Mouse (Mus musculus) MEL (cell line): ENCODE data around the gene Inpp5e. TPM values are rescaled to one million over a fixed set of nuclear protein-coding genes. Genes with fewer than 3 reads are reported as not detected.

Experiments
- DNase-seq: peaks from one replicate; pipeline ENCODE4 v3.0.0; 2011; ENCODE audit warnings: low read depth, low spot score
- H3K27ac ChIP-seq: 2 replicates; pipeline ENCODE4 v1.5.1; 2012; ENCODE audit warnings: low read depth, mild to moderate bottlenecking, control low read depth, low read length, moderate library complexity; ENCODE audit not compliant: control insufficient read depth
- H3K27me3 ChIP-seq, 2 experiments: fragments of 150-350 bp in 1 of 2; sonication (generic) in 1 of 2; 2 replicates each; pipeline ENCODE4 v1.6.1; 2012; ENCODE audit warnings: low read length in 2 of 2, mild to moderate bottlenecking in 2 of 2, improper control_type of control experiment in 1 of 2, moderate library complexity in 1 of 2; ENCODE audit not compliant: insufficient read depth in 2 of 2, control insufficient read depth in 1 of 2
- H3K36me3 ChIP-seq, 2 experiments: 2 replicates each; pipeline ENCODE4 v1.6.1; 2012 to 2014; ENCODE audit warnings: low read length in 2 of 2, improper control_type of control experiment in 1 of 2, inconsistent platforms in 1 of 2, mild to moderate bottlenecking in 1 of 2; ENCODE audit not compliant: insufficient read depth in 2 of 2, control insufficient read depth in 1 of 2
- H3K4me1 ChIP-seq, 2 experiments: fragments of 150-350 bp in 1 of 2; sonication (generic) in 1 of 2; 2 replicates each; pipeline ENCODE4 v1.6.1; 2012; ENCODE audit warnings: low read length in 2 of 2, improper control_type of control experiment in 1 of 2, mild to moderate bottlenecking in 1 of 2; ENCODE audit not compliant: insufficient read depth in 2 of 2, control insufficient read depth in 1 of 2
- H3K4me3 ChIP-seq, 2 experiments: fragments of 150-350 bp in 1 of 2; sonication (generic) in 1 of 2; 2 replicates each; pipeline ENCODE4 v1.5.1; 2012; ENCODE audit warnings: low read depth in 2 of 2, low read length in 2 of 2, mild to moderate bottlenecking in 2 of 2, moderate library complexity in 2 of 2, control low read depth in 1 of 2, improper control_type of control experiment in 1 of 2; ENCODE audit not compliant: control insufficient read depth in 1 of 2, insufficient read depth in 1 of 2
- H3K79me2 ChIP-seq: 2 replicates; pipeline ENCODE4 v1.6.1; 2012; ENCODE audit warnings: mild to moderate bottlenecking, low read length, moderate library complexity; ENCODE audit not compliant: control insufficient read depth, poor library complexity, insufficient read depth
- H3K9ac ChIP-seq: 2 replicates; pipeline ENCODE4 v1.6.1; 2012; ENCODE audit warnings: low read depth, mild to moderate bottlenecking, control low read depth, low read length, moderate library complexity; ENCODE audit not compliant: control insufficient read depth, poor library complexity, severe bottlenecking
- H3K9me3 ChIP-seq: fragments of 150-350 bp; sonication (generic); replicated peaks from 2 replicates; pipeline ENCODE4 v1.6.1; 2012; ENCODE audit warnings: mild to moderate bottlenecking, low read length, improper control_type of control experiment, moderate library complexity; ENCODE audit not compliant: insufficient read depth
- BHLHE40 ChIP-seq: IDR thresholded peaks from 2 replicates; pipeline ENCODE4 v1.6.1; 2012; ENCODE audit warnings: low read depth, mild to moderate bottlenecking, inconsistent platforms, low read length, improper control_type of control experiment, borderline replicate concordance
- CHD1 ChIP-seq: IDR thresholded peaks from 2 replicates; pipeline ENCODE4 v1.6.1; 2012; ENCODE audit warnings: low read depth, mild to moderate bottlenecking, inconsistent platforms, low read length, improper control_type of control experiment
- CTCF ChIP-seq, 3 experiments: IDR thresholded peaks in 2 of 3; conservative IDR thresholded peaks in 1 of 3; 2 replicates each; pipeline ENCODE4 v1.5.1; 2011 to 2012; ENCODE audit warnings: low read length in 3 of 3, low read depth in 2 of 3, mild to moderate bottlenecking in 2 of 3, improper control_type of control experiment in 1 of 3, inconsistent platforms in 1 of 3, mixed read lengths in 1 of 3, moderate library complexity in 1 of 3; ENCODE audit not compliant: control insufficient read depth in 1 of 3, insufficient read depth in 1 of 3, poor library complexity in 1 of 3, severe bottlenecking in 1 of 3
- E2F4 ChIP-seq: IDR thresholded peaks from 2 replicates; pipeline ENCODE4 v1.6.1; 2011; ENCODE audit warnings: low read depth, low read length, improper control_type of control experiment, borderline replicate concordance
- ELF1 ChIP-seq: IDR thresholded peaks from 2 replicates; pipeline ENCODE4 v1.6.1; 2014; ENCODE audit warnings: low read depth, mild to moderate bottlenecking, inconsistent platforms, low read length, improper control_type of control experiment, moderate library complexity
- GABPA ChIP-seq: IDR thresholded peaks from 2 replicates; pipeline ENCODE4 v1.6.1; 2012; ENCODE audit warnings: low read depth, mild to moderate bottlenecking, inconsistent platforms, low read length, improper control_type of control experiment, moderate library complexity
- GATA1 ChIP-seq: IDR thresholded peaks from 2 replicates; pipeline ENCODE4 v1.6.1; 2011; ENCODE audit warnings: low read depth, low read length, improper control_type of control experiment
- JUND ChIP-seq: IDR thresholded peaks from 2 replicates; pipeline ENCODE4 v1.6.1; 2011; ENCODE audit warnings: low read depth, mild to moderate bottlenecking, improper control_type of control experiment, low read length
- KAT2A ChIP-seq: conservative IDR thresholded peaks from 2 replicates; pipeline ENCODE4 v1.6.1; 2012; ENCODE audit warnings: low read depth, low read length, improper control_type of control experiment, inconsistent platforms
- MAX ChIP-seq: IDR thresholded peaks from 2 replicates; pipeline ENCODE4 v1.6.1; 2011; ENCODE audit warnings: low read length, improper control_type of control experiment
- MAZ ChIP-seq: IDR thresholded peaks from 2 replicates; pipeline ENCODE4 v1.6.1; 2012; ENCODE audit warnings: low read depth, mild to moderate bottlenecking, inconsistent platforms, low read length, improper control_type of control experiment
- MEF2A ChIP-seq: IDR thresholded peaks from 2 replicates; pipeline ENCODE4 v1.6.1; 2014; ENCODE audit warnings: low read depth, mild to moderate bottlenecking, inconsistent platforms, low read length, improper control_type of control experiment; ENCODE audit not compliant: poor library complexity, insufficient replicate concordance, severe bottlenecking; ENCODE audit errors: extremely low read depth
- MXI1 ChIP-seq: IDR thresholded peaks from 2 replicates; pipeline ENCODE4 v1.6.1; 2011; ENCODE audit warnings: mild to moderate bottlenecking, low read depth, low read length, improper control_type of control experiment
- MYB ChIP-seq: IDR thresholded peaks from 2 replicates; pipeline ENCODE4 v1.6.1; 2011; ENCODE audit warnings: mild to moderate bottlenecking, low read depth, low read length, improper control_type of control experiment
- NRF1 ChIP-seq: IDR thresholded peaks from 2 replicates; pipeline ENCODE4 v1.6.1; 2014; ENCODE audit warnings: low read depth, mild to moderate bottlenecking, inconsistent platforms, low read length, improper control_type of control experiment, moderate library complexity; ENCODE audit not compliant: poor library complexity, insufficient read depth, severe bottlenecking
- POLR2AphosphoS5 ChIP-seq: IDR thresholded peaks from 2 replicates; pipeline ENCODE4 v1.6.1; 2012; ENCODE audit warnings: low read depth, borderline replicate concordance, mild to moderate bottlenecking, inconsistent platforms, low read length, moderate library complexity, mixed read lengths
- RAD21 ChIP-seq: IDR thresholded peaks from 2 replicates; pipeline ENCODE4 v1.6.1; 2011; ENCODE audit warnings: mild to moderate bottlenecking, low read depth, low read length, improper control_type of control experiment
- RCOR1 ChIP-seq: IDR thresholded peaks from 2 replicates; pipeline ENCODE4 v1.6.1; 2012; ENCODE audit warnings: low read depth, mild to moderate bottlenecking, inconsistent platforms, low read length, improper control_type of control experiment
- SIN3A ChIP-seq: IDR thresholded peaks from 2 replicates; pipeline ENCODE4 v1.6.1; 2012; ENCODE audit warnings: low read length, improper control_type of control experiment, inconsistent platforms
- TBP ChIP-seq: IDR thresholded peaks from 2 replicates; pipeline ENCODE4 v1.8.0; 2011; ENCODE audit warnings: low read depth, low read length, improper control_type of control experiment
- TCF12 ChIP-seq: IDR thresholded peaks from 2 replicates; pipeline ENCODE4 v1.6.1; 2014; ENCODE audit warnings: low read depth, mild to moderate bottlenecking, inconsistent platforms, low read length, improper control_type of control experiment, moderate library complexity
- UBTF ChIP-seq: IDR thresholded peaks from 2 replicates; pipeline ENCODE4 v1.6.1; 2012; ENCODE audit warnings: low read depth, mild to moderate bottlenecking, inconsistent platforms, low read length, improper control_type of control experiment, moderate library complexity, borderline replicate concordance; ENCODE audit not compliant: insufficient read depth
- USF1 ChIP-seq: IDR thresholded peaks from 2 replicates; pipeline ENCODE4 v1.6.1; 2014; ENCODE audit warnings: low read depth, mild to moderate bottlenecking, inconsistent platforms, low read length, improper control_type of control experiment, moderate library complexity
- ZKSCAN1 ChIP-seq: IDR thresholded peaks from 2 replicates; pipeline ENCODE4 v1.6.1; 2012; ENCODE audit warnings: low read depth, mild to moderate bottlenecking, inconsistent platforms, low read length, improper control_type of control experiment, moderate library complexity
- ZMIZ1 ChIP-seq: IDR thresholded peaks from 2 replicates; pipeline ENCODE4 v1.6.1; 2012; ENCODE audit warnings: low read depth, mild to moderate bottlenecking, inconsistent platforms, low read length, improper control_type of control experiment, moderate library complexity
- ZNF384 ChIP-seq: IDR thresholded peaks from 2 replicates; pipeline ENCODE4 v1.6.1; 2012; ENCODE audit warnings: low read depth, mild to moderate bottlenecking, inconsistent platforms, low read length, improper control_type of control experiment
- polyA plus RNA-seq, 2 experiments: library from polyadenylated mRNA; stranded (reverse) in 1 of 2; unstranded in 1 of 2; fragments of >175 nt in 1 of 2; fragments of >200 nt in 1 of 2; gene quantifications; 2 replicates each; pipeline versions ENCODE4 v1.2.1 to v1.2.4; 2012; ENCODE audit warnings: low replicate concordance in 2 of 2, low read depth in 1 of 2; ENCODE audit not compliant: insufficient read length in 2 of 2, insufficient read depth in 1 of 2, missing spikeins in 1 of 2
- total RNA-seq: library from RNA; depleted of rRNA; stranded (reverse); fragments of 300-350 nt; gene quantifications from 2 replicates; pipeline ENCODE4 v1.2.3, GENCODE M21; 2012

Gene Inpp5e
- total and polyA plus RNA-seq, 3 experiments, result 11.2 to 17.5 TPM; not detected in 1

GRCm38 (mm10) chr2:26354401-26354800 is 54.6 kb downstream of the Inpp5e start:
- Histone ChIP-seq H3K4me3 (no peak overlapping the region), H3K9ac (no peak overlapping the region), H3K36me3 (peaks cover 0 to 5% of the 10 kb centered on the region in 2 experiments; a peak in 2 of 4 replicates), H3K27ac (no peak overlapping the region), H3K4me1 (peaks cover 0 to 15% of the 10 kb centered on the region in 2 experiments; a peak in 2 of 4 replicates), H3K27me3 (no peaks in the 10 kb centered on the region; a peak in 1 of 4 replicates), H3K79me2 (peaks cover 14% of the 10 kb centered on the region), H3K9me3 (no peaks in the 10 kb centered on the region)
- DNase-seq, result no peak
- TF ChIP-seq E2F4 (no peak), ZNF384 (no peak), BHLHE40 (no peak), JUND (no peak), NRF1 (no peak), UBTF (no peak), CTCF (IDR thresholded peaks at IDR 0.05 in 2 of 3, conservative IDR thresholded peaks at IDR 0.05 in 1 of 3; ENCODE audit: control insufficient read depth in 1 of 3, insufficient read depth in 1 of 3, low read depth in 2 of 3, low read length in 3 of 3, poor library complexity in 1 of 3, severe bottlenecking in 1 of 3) (no peak), ELF1 (no peak), SIN3A (no peak), TBP (no peak), POLR2AphosphoS5 (no peak), RAD21 (no peak), GATA1 (no peak), CHD1 (no peak), USF1 (no peak), ZKSCAN1 (no peak), MXI1 (no peak)

GRCm38 (mm10) chr2:26353066-26353980 is 55.7 kb downstream of the Inpp5e start:
- H3K27ac ChIP-seq, result no peak overlapping the region
- H3K9me3 ChIP-seq, result no peaks in the 10 kb centered on the region
- no peak overlapping the region for H3K9ac ChIP-seq
- peaks cover 14% of the 10 kb centered on the region for H3K79me2 ChIP-seq
- no peak for DNase-seq
- peaks cover 0 to 5% of the 10 kb centered on the region in 2 experiments; a peak in 2 of 4 replicates for H3K36me3 ChIP-seq
- H3K27me3 ChIP-seq, result no peaks in the 10 kb centered on the region; a peak in 1 of 4 replicates
- TF ChIP-seq TCF12, result no peak
- no peak for TF ChIP-seq MAZ
- no peak for TF ChIP-seq MYB
- no peak for TF ChIP-seq GABPA
- no peak for TF ChIP-seq MXI1
- TF ChIP-seq ZMIZ1, result no peak
- no peak for TF ChIP-seq NRF1
- TF ChIP-seq TBP, result no peak
- TF ChIP-seq ELF1, result no peak
- no peak for TF ChIP-seq KAT2A
- no peak for TF ChIP-seq RCOR1
- TF ChIP-seq SIN3A, result no peak
- TF ChIP-seq JUND, result no peak
- no peak for TF ChIP-seq UBTF
- no peak for TF ChIP-seq BHLHE40
- TF ChIP-seq ZKSCAN1, result no peak
- no peak for TF ChIP-seq MAX
- no peak for TF ChIP-seq MEF2A
- H3K4me1 ChIP-seq, result peaks cover 0 to 15% of the 10 kb centered on the region in 2 experiments; a peak in 2 of 4 replicates
- no peak overlapping the region; a peak in 2 of 4 replicates for H3K4me3 ChIP-seq
